Mouse (Mus musculus) yolk sac, embryonic 10.5 days (tissue): ENCODE data around the gene Gpatch8.
A peak's percentile ranks its signal among the peaks of the same experiment; 100 is the strongest.

Experiments used
- DNase-seq: peaks from one replicate; pipeline ENCODE4 v3.0.0-alpha.2; 2017; ENCODE audit warnings: low spot score

Gpatch8 gene

DNA sequence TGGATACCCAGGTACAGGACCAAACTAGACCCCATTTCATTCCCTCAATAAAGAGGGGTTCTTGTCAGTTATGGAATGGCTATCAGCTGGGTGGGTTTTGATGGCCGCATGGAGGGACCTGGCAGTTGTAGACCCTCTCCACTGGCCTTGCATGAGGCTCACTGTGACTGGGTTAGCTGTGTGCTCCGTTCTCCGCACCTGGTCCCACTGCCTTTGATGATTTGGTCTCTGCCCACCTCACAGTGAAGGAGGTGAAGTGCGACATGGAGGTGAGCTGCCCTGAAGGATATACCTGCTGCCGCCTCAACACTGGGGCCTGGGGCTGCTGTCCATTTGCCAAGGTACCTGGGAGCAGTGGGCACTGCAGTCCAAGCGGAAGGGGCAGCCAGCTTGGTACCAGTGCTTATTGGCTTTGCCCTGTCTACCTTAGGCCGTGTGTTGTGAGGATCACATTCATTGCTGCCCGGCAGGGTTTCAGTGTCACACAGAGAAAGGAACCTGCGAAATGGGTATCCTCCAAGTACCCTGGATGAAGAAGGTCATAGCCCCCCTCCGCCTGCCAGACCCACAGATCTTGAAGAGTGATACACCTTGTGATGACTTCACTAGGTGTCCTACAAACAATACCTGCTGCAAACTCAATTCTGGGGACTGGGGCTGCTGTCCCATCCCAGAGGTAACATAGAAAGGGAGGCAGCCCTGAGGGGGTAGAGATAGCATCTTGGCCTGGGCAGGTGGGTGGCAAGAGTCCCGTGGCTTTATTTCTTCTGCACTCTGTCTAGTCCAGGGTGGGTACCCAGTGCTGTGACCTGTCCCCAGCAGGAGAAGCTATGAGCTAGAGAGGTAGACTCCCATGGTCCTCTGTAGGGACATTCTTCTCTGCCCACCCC is 121.1 kb downstream of the Gpatch8 start:
- DNase-seq = no peak

DNA sequence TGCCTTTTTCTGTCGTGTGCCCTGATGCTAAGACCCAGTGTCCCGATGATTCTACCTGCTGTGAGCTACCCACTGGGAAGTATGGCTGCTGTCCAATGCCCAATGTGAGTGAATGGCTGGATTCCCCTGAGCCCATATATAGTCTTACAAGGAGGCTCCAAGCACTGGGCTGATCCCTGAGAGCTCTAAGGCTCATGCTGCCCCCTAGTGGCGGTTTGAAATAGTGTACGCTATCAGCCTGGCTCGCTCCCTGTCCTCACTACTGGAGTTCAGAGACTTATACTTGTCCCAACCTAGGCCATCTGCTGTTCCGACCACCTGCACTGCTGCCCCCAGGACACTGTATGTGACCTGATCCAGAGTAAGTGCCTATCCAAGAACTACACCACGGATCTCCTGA is 121.8 kb downstream of the Gpatch8 start:
- DNase-seq = peak; percentile 74

GRCm38 (mm10) chr11:102433866-102434265 is 122.3 kb downstream of the Gpatch8 start:
- DNase-seq = no peak

DNA sequence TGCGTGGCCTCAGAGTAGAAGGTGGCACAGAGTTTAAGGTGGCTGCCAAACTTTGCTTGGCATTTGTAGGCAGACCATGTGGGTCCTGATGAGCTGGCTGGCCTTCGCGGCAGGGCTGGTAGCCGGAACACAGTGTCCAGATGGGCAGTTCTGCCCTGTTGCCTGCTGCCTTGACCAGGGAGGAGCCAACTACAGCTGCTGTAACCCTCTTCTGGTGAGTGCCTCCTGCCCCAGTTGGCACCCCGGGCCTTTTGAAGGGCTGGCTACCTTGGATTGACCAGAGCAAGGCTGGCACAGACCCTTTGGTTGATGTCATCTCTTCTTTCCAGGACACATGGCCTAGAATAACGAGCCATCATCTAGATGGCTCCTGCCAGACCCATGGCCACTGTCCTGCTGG is 123.3 kb downstream of the Gpatch8 start:
- no peak for DNase-seq

GRCm38 (mm10) chr11:102432115-102432843 is 123.9 kb downstream of the Gpatch8 start:
- DNase-seq = no peak

- DNase-seq = no peak
Measured at GRCm38 (mm10) chr11:102431728-102432114, 124.5 kb downstream of the Gpatch8 start.

DNA sequence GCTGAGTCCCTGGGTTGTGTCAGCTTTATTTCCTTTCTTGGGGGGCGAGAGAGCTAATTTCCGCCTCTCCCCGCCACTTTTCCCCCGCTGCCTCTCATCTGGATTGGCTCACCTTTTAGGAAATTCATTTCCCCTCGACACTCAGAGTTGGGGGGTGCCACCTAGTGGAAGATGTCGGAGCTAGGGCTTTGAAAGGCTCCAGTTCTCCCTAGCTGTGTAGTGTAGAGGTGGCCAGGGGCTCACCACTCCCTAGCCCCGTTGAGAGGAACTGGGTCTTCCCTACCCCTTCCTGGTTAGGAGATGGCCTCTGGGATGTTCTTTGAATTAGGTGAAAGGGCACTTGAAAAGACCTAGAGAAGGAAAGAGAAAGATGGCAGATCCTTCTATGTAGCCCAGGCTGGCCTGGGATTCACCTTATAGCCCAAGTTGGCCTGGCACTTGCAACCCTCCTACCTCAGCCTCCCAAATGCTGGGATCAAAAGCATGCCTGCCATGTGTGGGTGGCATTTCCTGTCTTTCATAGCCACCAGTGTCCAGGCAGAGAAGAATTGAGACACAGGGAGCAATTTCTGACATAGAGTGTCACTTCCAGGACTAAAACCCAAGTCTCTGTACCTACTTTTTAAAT is 125.1 kb downstream of the Gpatch8 start:
- peak; percentile 77 for DNase-seq

GRCm38 (mm10) chr11:102430121-102431017 is 125.8 kb downstream of the Gpatch8 start, which contains the start of gene Grn:
Gene Grn (plus strand): TSS chr11:102430315.
- DNase-seq = peak; percentile 94

GRCm38 (mm10) chr11:102429551-102429950 is 126.6 kb downstream of the Gpatch8 start:
- DNase-seq = no peak

DNA sequence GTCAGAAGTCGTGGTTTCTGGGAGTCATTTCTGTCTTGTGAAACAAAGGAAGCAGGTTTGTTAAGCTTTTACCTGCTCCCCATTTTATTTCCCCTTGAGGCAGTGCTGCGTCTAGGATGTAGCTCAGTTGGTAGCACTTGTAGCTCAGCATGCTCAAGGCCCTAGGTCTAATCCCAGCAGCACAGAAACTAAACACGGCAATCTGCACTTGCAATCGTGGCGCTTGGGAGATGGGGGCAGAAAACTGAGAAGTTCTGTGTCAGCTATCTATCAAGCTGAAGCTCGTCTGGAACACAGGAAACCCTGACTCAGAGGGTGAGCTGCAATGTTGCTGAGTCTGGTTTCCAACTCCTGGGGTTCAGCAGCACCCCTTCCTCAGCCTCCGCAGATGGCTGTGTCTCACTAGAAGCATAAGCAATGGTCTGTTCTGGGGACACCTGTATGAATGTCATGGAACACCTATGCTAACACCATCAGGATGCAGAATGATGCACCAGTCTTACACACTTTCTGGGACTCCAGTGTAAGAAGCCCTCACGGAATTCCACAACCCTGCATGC is 127.1 kb downstream of the Gpatch8 start:
- DNase-seq = no peak
